Mouse (Mus musculus) kidney, postnatal 10 days (tissue): ENCODE measurements around the gene Kdm3a.

Experiments used
- DNase-seq: peaks from one replicate; pipeline ENCODE4 v3.0.0; 2021; ENCODE audit warnings: mixed read lengths

Kdm3a gene

DNA sequence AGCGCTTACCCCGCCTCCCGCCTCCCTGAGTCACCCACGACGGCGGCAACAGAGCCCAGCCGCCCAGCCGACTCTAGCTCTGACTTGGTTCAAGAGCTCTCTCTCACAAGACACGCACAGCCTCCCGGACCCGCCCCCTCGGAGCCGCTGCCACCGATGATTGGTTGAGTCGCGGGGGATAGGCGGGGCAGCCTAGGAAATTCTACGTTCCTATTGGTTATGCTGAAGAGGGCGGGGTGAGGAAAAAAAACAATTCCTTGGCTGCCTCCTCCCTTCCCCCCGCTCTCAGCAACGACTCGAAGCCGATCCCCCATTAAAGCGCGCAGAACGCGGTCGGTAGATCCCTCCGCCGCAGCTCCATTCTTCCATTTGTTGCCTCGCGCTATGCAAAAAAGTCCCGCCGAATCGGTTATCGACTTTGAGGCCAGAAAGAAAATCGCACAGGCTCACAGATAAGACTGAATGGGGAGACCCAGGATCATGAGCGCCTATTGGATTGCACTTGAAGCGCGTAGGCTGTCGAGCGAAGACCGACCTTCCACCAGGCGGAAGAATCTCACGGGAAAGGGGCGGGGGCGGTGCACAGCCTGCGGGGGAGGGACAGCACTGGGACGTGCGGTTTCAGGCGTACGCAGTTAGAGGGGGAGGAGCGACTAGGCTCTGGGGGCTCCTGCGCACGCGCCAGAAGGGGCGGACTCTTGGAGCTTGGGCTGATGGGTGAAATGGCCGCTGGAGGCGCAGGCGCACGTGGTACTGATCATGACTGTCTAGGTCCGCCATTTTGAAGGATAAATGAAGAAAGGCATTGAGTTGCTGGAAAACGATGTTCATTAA lies at the start of gene Kdm3a:
Gene Kdm3a (minus strand): TSS at position 162 of the 834 bp plus-strand sequence.
- DNase-seq: peak; percentile 99

- DNase-seq: no peak
Measured at GRCm38 (mm10) chr6:71678891-71679290, 46.1 kb upstream of the Kdm3a start.

DNA sequence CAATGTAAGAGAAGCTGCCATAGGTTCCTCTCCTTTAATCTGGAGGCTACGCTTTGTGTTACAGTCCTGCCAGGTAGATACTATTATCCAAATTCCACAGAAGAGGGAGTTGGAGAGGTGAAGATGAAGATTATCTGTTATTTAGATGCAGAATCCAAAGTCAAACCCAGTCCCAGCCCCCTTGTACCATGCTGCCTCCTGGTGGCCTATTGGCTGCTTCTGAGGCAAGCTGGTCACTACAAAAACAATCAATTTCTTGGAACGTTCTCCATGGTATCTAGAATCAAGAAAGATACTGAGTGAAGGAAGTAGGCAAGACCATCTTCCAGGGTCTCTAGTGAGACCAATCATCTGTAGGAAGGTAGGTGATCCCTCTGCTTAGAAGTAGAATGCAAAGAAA lies 40.4 kb upstream of the Kdm3a start:
- DNase-seq: peak; percentile 24

- DNase-seq: no peak
Measured at GRCm38 (mm10) chr6:71664511-71664910, 31.7 kb upstream of the Kdm3a start.

DNA sequence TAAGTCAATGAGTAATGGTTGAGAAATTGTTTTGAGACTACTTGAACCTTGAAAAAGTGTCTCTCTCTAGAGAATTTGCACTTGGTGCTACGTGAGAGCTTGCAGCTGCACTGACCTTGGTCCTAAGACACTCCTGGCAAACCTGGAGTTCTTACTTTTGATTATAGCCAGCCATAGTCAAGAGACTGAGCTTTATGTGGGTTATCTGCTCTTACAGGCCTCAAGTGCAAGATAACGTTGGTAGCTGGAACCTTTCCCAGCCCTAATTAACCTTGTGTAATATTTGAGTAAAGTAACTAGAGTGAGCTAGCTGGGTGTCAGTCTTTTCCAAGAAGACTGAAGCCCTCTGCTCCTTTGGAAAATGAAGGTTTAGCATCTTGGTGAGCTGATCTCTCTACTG lies 25.5 kb upstream of the Kdm3a start:
- DNase-seq: no peak

DNA sequence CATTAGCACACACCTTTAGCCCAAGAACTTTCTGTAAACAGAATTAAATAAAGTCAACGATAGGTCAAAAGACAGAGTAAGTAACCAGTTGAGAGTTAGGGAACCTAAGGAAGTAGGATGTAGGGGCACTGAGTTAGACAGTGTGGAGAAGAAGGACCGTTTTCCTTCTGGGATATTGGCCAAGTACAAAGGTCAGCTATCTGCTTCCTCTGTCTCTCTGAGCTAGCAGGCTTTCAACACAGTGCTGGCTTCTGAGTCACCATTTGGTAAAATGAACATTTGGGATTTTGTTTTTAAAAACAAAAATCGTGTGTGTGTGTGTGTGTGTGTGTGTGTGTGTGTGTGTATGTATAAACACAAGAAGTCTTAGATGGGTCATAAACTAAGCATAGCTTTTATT lies 23.0 kb upstream of the Kdm3a start:
- peak; percentile 11 for DNase-seq

DNA sequence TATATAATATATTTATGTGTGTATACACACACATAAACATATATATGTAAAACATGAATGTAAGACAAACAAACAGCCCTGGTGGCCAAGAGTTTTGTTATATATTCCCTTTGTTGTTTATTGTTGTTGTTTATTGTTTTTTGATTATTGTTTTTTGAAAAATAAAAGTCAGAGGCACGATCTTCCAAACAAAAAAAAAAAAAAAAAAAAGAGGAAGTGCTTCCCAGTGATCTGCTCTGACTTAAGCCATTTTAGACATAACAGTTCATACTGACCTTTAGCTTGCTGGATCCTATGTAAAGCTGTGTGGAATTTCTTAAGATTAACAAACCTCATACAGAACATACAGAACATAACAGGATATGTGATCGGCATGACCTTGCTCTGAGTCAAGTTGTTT lies 19.1 kb upstream of the Kdm3a start:
- no peak for DNase-seq

- no peak for DNase-seq
Measured at GRCm38 (mm10) chr6:71632486-71632828, 333 bp downstream of the Kdm3a start.

DNA sequence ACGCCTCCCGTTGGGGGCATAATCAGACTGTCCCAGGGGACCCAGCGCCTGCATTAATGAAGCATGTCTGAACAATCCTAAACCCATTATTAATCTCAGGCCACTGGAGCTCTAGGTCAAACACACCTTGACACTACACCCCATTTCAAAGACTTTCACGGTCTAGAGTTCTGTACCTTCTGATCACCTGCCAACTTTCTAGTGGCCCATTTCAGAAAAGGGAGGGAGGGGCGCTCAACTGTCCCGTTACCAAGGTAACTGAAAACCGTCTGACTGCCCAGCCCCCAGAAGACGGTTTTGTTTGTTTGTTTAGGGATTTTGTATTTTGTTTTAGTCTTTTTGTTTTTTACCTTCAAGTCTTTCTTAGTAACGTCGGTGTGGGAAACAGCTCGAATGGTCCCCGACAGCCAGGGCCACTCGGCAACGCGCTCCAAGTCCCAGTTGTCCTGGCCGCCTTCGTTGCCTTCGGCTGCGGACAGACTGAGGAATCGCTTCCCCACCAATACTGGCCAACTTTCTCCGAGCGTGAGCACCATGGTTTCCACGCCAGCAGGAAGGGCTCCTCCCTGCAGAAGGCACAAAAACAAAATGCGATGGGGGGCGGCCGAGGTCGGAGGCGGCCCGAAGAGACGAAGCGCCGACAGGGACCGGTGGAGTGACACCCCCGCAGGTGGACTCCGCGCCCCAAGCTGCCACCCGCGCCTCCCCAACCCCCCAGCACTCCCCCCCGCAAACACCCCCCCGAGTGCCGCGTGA lies 906 bp downstream of the Kdm3a start:
- DNase-seq: peak; percentile 69

GRCm38 (mm10) chr6:71631196-71631595 lies 1.6 kb downstream of the Kdm3a start:
- no peak for DNase-seq

DNA sequence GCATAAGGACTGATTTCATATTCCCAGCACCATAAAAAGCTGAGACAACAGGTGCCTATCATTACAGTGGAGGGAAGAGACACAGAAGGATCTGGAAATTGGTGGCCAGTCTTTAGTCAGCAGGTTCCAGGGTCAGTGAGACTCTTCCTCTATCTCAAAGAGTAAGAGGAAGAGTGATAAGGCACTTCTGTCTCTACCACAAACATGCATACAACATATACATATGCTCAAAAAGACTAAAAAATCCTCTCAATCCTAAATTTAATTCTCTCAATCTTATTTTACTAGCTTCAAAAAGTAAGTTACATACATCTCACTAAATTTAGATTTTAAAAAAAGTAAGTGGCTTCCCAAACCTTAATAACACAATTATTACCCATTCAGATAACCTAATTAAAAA lies 5.5 kb downstream of the Kdm3a start:
- DNase-seq: no peak

DNA sequence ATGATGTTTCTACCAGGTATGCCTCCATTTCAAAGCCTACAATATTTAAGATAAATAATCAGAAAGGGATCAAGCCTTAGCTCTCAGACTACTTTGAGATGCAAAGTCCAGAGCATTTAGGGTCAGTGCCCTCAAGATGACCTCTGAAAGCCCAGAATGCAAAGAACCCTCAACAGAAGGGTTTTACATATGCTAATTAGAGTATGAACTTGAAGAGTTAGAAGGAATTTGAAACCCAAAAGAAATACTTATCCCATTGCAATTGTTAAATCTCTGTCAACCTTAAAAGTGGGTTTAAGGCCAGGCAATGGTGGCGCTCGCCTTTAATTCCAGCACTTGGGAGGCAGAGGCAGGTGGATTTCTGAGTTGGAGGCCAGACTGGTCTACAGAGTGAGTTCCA lies 6.8 kb downstream of the Kdm3a start:
- no peak for DNase-seq

- DNase-seq: no peak
Measured at GRCm38 (mm10) chr6:71624723-71625122, 8.1 kb downstream of the Kdm3a start.

DNA sequence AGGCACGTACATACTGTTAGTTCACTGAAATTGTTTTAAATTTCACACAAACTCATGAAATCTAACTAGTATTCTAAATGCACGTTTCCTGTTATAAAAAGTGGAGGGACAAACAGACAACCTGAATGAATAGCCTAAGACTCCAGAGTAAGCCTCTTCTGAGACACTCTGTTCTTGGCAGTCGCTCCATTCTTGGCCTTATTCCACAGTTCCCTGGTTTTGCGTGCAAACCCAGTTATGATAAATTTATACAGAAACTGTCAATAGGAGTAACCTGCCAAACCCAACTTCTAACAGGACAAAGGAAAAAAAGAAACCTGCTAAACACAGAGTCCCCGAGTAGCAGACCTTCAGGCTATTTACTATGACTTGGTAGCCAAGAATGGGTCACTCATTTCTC lies 10.8 kb downstream of the Kdm3a start:
- DNase-seq: no peak

DNA sequence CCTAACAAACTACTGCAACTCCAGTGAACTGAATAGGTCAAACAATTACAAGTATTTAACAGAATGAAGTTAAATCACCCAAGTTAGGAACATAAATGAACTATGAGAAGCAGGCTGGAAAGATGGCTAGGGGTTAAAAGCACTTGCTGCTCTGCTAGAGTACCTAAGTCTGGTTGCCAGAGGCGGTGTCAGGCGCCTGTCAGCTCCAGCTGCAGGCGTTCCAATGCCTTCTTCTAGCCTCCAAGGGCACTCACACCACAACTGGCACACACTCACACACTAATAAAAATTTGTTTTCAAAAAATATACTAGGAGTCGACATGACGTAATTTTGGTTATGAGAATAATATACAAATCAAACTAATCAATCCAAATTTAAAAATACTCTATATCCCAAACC lies 11.2 kb downstream of the Kdm3a start:
- DNase-seq: no peak

DNA sequence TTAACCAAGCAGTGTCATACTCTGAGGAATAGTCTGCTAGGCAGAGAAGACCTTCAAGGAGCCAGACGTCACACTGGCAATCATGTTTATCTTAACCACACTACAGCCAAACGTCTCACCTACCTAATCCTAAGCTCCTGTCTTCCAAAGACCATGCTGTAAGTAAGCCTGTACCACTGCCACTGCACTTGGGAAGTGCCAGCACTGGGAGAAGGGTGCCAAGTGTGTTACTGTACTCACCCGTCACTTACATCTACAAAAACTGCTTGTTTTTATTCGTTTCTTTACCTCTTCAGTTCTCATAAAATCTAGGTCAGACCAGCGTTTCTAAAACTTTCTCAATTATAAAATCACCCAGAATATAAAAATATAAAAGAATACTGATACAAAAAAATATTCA lies 15.8 kb downstream of the Kdm3a start:
- no peak for DNase-seq

DNA sequence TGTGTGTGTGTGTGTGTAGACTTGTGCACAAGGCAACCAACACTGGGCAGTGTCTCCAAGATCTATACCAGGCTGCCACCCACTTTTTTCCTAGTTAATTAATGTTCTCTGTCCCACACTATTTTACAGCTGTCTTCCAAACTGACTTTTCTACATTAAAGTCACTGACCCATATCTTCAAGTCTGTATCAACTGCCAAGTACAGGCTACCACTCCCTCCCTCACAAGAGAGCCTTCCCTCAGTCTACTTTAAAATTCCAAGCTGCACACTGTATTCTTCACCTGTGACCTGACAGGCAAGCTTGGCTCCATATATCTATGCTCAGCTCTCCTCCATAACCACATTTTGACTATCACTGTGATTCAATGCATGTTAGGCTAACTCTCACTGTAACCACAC lies 19.6 kb downstream of the Kdm3a start:
- no peak for DNase-seq

DNA sequence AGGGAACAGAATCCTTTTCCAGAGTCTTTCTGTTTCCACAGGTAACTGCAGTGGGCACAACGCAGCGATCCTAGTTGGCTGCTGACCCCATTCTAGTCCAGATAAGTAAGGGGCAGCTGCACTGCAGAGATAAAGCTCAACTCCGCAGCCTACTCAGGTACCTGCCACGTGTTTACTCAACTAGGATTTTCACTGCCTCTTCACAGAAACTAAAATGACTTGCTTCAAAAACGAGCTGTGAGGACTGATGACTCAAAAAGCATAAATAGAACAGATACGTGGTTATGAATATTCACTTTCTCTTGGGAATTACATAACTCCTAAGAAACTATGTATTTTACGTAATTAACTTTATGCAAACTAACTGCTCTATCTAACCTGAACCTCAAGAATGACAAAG lies 22.8 kb downstream of the Kdm3a start:
- DNase-seq: no peak

DNA sequence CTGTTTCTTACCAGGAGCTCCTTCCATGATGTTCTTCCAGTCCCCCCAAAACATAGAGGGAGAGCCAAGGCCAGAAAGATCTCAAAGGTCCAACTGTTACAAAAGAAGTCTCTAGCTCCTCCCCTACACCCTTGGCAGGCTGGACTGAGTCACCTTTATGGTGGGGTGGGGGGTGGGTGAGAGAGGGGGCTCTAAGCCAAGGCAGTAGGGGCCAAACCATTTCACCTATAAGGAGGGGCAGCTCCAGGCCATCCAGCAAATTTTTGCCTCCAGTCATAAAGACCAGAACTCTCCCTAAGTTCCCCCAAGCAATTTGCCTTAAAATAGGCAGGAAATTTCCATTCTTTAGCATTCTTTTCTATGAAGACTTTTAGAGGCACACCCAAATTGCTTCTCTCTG lies 23.8 kb downstream of the Kdm3a start:
- DNase-seq: no peak

- no peak for DNase-seq
Measured at GRCm38 (mm10) chr6:71607756-71608155, 25.0 kb downstream of the Kdm3a start.

GRCm38 (mm10) chr6:71590154-71590553 lies 42.6 kb downstream of the Kdm3a start:
- DNase-seq: no peak

DNA sequence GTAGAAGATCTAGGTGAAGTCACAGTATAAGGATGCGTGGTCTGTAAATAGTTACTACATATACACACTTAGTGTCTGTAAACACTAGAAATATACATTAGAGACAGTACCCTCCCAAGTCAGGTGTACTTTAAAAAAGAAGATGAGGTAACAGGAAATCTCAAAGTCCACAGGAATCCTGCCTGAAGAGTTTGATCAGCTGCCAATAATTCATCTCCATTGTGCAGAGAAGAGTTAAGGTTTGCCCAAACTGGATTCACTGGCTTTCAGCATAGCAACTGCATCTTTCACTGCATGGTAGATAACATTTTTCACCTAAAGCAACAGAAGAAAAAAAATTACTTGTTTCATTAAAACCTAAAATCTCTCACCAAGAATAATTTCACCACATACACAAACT lies 43.4 kb downstream of the Kdm3a start:
- no peak for DNase-seq

DNA sequence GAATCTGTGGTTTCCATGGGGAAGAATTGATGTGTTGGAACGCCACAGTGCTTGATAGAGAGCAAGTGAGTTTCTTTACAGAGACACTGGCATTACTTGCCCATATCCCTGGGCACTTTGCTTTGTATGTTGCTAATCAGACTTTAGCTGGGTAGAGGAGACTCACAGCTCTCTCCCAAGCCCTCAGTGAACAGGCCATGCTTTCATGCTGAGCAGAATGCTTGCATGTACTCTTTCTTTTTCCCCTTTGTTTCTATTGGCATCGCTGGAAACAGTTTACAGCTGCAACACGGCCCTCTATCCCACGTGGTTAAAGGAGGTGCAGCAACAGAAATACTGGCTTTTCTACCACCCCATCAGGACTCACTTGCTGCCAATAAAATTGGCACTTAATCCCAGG lies 49.6 kb downstream of the Kdm3a start:
- DNase-seq: no peak

- DNase-seq: no peak
Measured at GRCm38 (mm10) chr6:71579478-71579877, 53.3 kb downstream of the Kdm3a start.

GRCm38 (mm10) chr6:71575359-71575758 lies 57.4 kb downstream of the Kdm3a start:
- no peak for DNase-seq
